ENCODE assay signal across 25 mouse cellular contexts in the genomic region with DNA sequence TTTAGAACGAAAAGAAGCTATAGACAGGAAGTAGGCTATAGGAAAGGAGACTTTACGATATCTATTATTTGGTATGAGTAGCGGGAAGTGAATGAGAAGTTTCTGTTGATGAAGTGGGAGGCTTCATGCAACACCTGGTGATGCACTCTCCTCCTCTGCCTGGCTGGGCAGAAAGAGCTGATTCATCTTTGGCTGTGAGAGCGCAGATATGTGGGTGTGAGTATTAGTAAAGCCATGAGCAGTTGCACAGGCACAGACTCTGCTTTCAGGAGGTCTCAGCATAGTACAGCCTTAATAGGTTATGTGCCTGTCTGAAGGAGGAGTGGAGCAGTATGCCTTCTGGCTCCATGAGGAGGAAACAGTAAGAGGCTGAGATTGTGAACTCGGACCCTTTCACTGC. TPM values are rescaled to one million over a fixed set of nuclear protein-coding genes. Genes with fewer than 3 reads are reported as not detected.
DNase-seq lines count a peak whose midpoint lies in the region; ATAC-seq and TF ChIP-seq lines count a peak whose summit lies in the region.
"Had no signal": no experiment of that assay in that cellular context is flagged by ENCODE, and none has a peak within 500 bp of the region (broad histone marks: within the 10 kb centered on the region; RNA-seq: fewer than 3 reads in every experiment).

No protein-coding gene starts in this region.

- H3K4me3 ChIP-seq in layer of hippocampus, adult 2 months: no peak overlapping the region
- H3K4me3 ChIP-seq: embryonic facial prominence, embryonic 12.5 days; embryonic facial prominence, embryonic 15.5 days; heart, adult 2 months; heart, embryonic 10.5 days; heart, embryonic 13.5 days had no signal

- no peak for TF ChIP-seq CTCF in layer of hippocampus, adult 2 months (conservative IDR thresholded peaks at IDR 0.05)

- ATAC-seq in frontal cortex, adult (ENCODE audit: low TSS enrichment): peak; percentile 80
- ATAC-seq: activated CD4-positive, CD25-positive, alpha-beta regulatory T cell, adult 4 months; forebrain, embryonic 14.5 days; forebrain, postnatal 0 days had no signal

- DNase-seq in frontal cortex, postnatal 14 days (ENCODE audit: low spot score in 2 of 2): no peak
- DNase-seq in layer of hippocampus, adult 2 months (ENCODE audit: low spot score in 2 of 2): peak; percentile 17 to 32
- DNase-seq in layer of hippocampus, postnatal 25 days (ENCODE audit: extremely low spot score in 1 of 2, low spot score in 1 of 2): no peak
- peak; percentile 49 for DNase-seq in right cerebral cortex, adult 18-20 months
- DNase-seq in right cerebral cortex, postnatal 36 days (ENCODE audit: low spot score in 2 of 2): no peak
- DNase-seq in cerebellum, postnatal 14 days: no peak
- DNase-seq: adrenal gland, adult 8-10 months; adrenal gland, postnatal 25 days; cerebellum, adult 18-20 months; cerebellum, adult 9-10 months; cerebellum, postnatal 25 days; forebrain, postnatal 0 days; gastrocnemius, postnatal 10 days; gastrocnemius, postnatal 36 days; heart, adult 2 months; heart, postnatal 14 days; heart, postnatal 4 days had no signal

- no peak overlapping the region for H3K27ac ChIP-seq in layer of hippocampus, adult 2 months
- H3K27ac ChIP-seq: embryonic facial prominence, embryonic 12.5 days; embryonic facial prominence, embryonic 15.5 days; heart, adult 2 months; heart, embryonic 10.5 days; heart, embryonic 13.5 days; hindbrain, embryonic 14.5 days had no signal

RNA-seq across cellular contexts. Expression of gene Hddc2, which starts 23.2 kb away (rescaled TPM):
- 10 to 100 TPM; 21.2 to 25.2 TPM for total RNA-seq in layer of hippocampus, adult 2 months (2021)
- 10 to 100 TPM; 22.2 to 23.0 TPM for total RNA-seq in layer of hippocampus, postnatal 25 days (2021)

Comparison
In these comparisons a context has a peak if more than half of its experiments do, and no peak if none do; other contexts are left out.
1. DNase-seq: peak in layer of hippocampus, adult 2 months (2 of 2) and right cerebral cortex, adult 18-20 months (single experiment); none in frontal cortex, postnatal 14 days (0 of 2), layer of hippocampus, postnatal 25 days (0 of 2), right cerebral cortex, postnatal 36 days (0 of 2) and cerebellum, postnatal 14 days (0 of 2).